Mouse (Mus musculus) CH12.LX (cell line): ENCODE measurements around the gene Gm4133.
"Not testable (repeated sequence)": the region's sequence is repeated elsewhere in the genome, so short reads cannot be mapped to it uniquely, and the experiment has no call there.

ENCODE experiments used
- CTCF ChIP-seq, 2 experiments: IDR thresholded peaks in 1 of 2; conservative IDR thresholded peaks in 1 of 2; 2 replicates each; pipeline ENCODE4 v1.5.1; 2011 to 2012; ENCODE audit warnings: low read depth in 2 of 2, low read length in 2 of 2, improper control_type of control experiment in 1 of 2, inconsistent platforms in 1 of 2, mild to moderate bottlenecking in 1 of 2, moderate library complexity in 1 of 2
- ETS1 ChIP-seq: conservative IDR thresholded peaks from 2 replicates; pipeline ENCODE4 v1.6.1; 2012; ENCODE audit warnings: low read depth, mild to moderate bottlenecking, inconsistent platforms, low read length, improper control_type of control experiment, moderate library complexity
- POLR2AphosphoS2 ChIP-seq: IDR thresholded peaks from 2 replicates; pipeline ENCODE4 v1.6.1; 2011; ENCODE audit warnings: low read depth, low read length, improper control_type of control experiment
- SIN3A ChIP-seq: IDR thresholded peaks from 2 replicates; pipeline ENCODE4 v1.6.1; 2012; ENCODE audit warnings: low read length, improper control_type of control experiment, inconsistent platforms
- UBTF ChIP-seq: IDR thresholded peaks from 2 replicates; pipeline ENCODE4 v1.6.1; 2012; ENCODE audit warnings: low read depth, mild to moderate bottlenecking, inconsistent platforms, low read length, improper control_type of control experiment, moderate library complexity
- USF1 ChIP-seq: IDR thresholded peaks from 2 replicates; pipeline ENCODE4 v1.6.1; 2014; ENCODE audit warnings: low read depth, mild to moderate bottlenecking, inconsistent platforms, low read length, improper control_type of control experiment

DNA sequence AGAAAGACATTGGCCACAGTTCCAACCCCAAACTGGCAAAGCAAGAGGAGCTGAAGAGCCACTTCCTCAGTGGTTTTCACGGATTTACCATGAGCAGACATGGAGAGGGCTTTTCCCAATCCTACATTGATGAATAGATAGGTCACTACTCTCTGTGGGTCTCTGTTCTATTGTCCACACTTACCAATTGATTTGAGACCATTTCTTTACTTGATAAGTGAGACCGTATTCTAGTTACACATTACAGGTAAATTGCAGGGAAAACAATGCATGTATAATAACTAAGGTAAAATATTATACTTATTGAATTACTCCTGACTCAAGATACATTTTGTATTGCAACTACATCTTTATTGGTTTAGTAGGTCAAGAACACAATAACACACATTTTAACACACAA, at the start of gene Gm4133:
- not testable (repeated sequence) for TF ChIP-seq POLR2AphosphoS2; CTCF (conservative IDR thresholded peaks at IDR 0.05 in 1 of 2, IDR thresholded peaks at IDR 0.05 in 1 of 2; ENCODE audit: low read depth in 2 of 2, low read length in 2 of 2); USF1; SIN3A; UBTF; ETS1
